Mouse (Mus musculus): ENCODE data around the gene Gna12. TPM values are rescaled to one million over a fixed set of nuclear protein-coding genes. Genes with fewer than 3 reads are reported as not detected.

Gna12 gene
- total RNA-seq, 2 experiments from 2014 or later: 126 to 130 TPM

GRCm38 (mm10) chr5:140827413-140827812 lies 2.8 kb downstream of the Gna12 start:
- peak in 1 of 2 experiments; percentile 33 for DNase-seq

GRCm38 (mm10) chr5:140826796-140827195 lies 3.4 kb downstream of the Gna12 start:
- peak in 1 of 2 experiments; percentile 44 for DNase-seq

GRCm38 (mm10) chr5:140826118-140826517 lies 4.1 kb downstream of the Gna12 start:
- DNase-seq: peak in 1 of 2 experiments; percentile 8

GRCm38 (mm10) chr5:140824126-140824525 lies 6.1 kb downstream of the Gna12 start:
- DNase-seq: peak in 1 of 2 experiments; percentile 20

- peak in 1 of 2 experiments; percentile 10 for DNase-seq
Measured at GRCm38 (mm10) chr5:140823386-140823785, 6.8 kb downstream of the Gna12 start.

- peak; percentile 47 to 60 for DNase-seq
Measured at GRCm38 (mm10) chr5:140821951-140822350, 8.3 kb downstream of the Gna12 start.

GRCm38 (mm10) chr5:140820539-140820938 lies 9.7 kb downstream of the Gna12 start:
- DNase-seq: no peak

GRCm38 (mm10) chr5:140819594-140819993 lies 10.6 kb downstream of the Gna12 start:
- peak in 1 of 2 experiments; percentile 15 for DNase-seq

- DNase-seq: peak in 1 of 2 experiments; percentile 38
Measured at GRCm38 (mm10) chr5:140818482-140819076, 11.7 kb downstream of the Gna12 start.

- no peak for DNase-seq
Measured at GRCm38 (mm10) chr5:140816950-140817568, 13.2 kb downstream of the Gna12 start.

- DNase-seq: no peak
Measured at GRCm38 (mm10) chr5:140816008-140816407, 14.2 kb downstream of the Gna12 start.

- DNase-seq: peak in 1 of 2 experiments; percentile 57
Measured at GRCm38 (mm10) chr5:140815059-140815728, 15.0 kb downstream of the Gna12 start.

GRCm38 (mm10) chr5:140814403-140814802 lies 15.8 kb downstream of the Gna12 start:
- DNase-seq: no peak

GRCm38 (mm10) chr5:140812699-140813098 lies 17.5 kb downstream of the Gna12 start:
- DNase-seq: no peak

- no peak for DNase-seq
Measured at GRCm38 (mm10) chr5:140812063-140812462, 18.2 kb downstream of the Gna12 start.

GRCm38 (mm10) chr5:140811390-140811789 lies 18.8 kb downstream of the Gna12 start:
- DNase-seq: no peak

GRCm38 (mm10) chr5:140806939-140807338 lies 23.3 kb downstream of the Gna12 start:
- no peak for DNase-seq

GRCm38 (mm10) chr5:140806252-140806651 lies 24.0 kb downstream of the Gna12 start:
- DNase-seq: no peak

GRCm38 (mm10) chr5:140801782-140802181 lies 28.4 kb downstream of the Gna12 start:
- DNase-seq: no peak

- DNase-seq: peak; percentile 65 to 68
Measured at GRCm38 (mm10) chr5:140800288-140800923, 29.8 kb downstream of the Gna12 start.

GRCm38 (mm10) chr5:140799190-140799589 lies 31.0 kb downstream of the Gna12 start:
- no peak for DNase-seq

- DNase-seq: no peak
Measured at GRCm38 (mm10) chr5:140798775-140799174, 31.5 kb downstream of the Gna12 start.

- peak; percentile 80 to 89 for DNase-seq
Measured at GRCm38 (mm10) chr5:140798158-140798557, 32.1 kb downstream of the Gna12 start.
